Mouse (Mus musculus) kidney, embryonic 14.5 days (tissue): ENCODE measurements at regions not wholly inside any gene's neighbourhood (a gene's known extent, or its start where the extent isn't known, plus 50 kb on each side); places are given as distances from the start of the nearest gene placed in this dataset.
A peak's percentile ranks its signal among the peaks of the same experiment; 100 is the strongest.

Experiments used
- ATAC-seq: fragments of 200-750 bp; cut with Nextera tagmentation; 2 replicates; pipeline ENCODE4 v1.8.0; 2017; ENCODE audit warnings: moderate number of reproducible peaks, mild to moderate bottlenecking, moderate TSS enrichment, moderate library complexity; ENCODE audit not compliant: low FRiP score, low TSS enrichment
- H3K27ac ChIP-seq: fragments of 300-500 bp; sonication (generic); 2 replicates; pipeline ENCODE4 v1.5.1; 2014; ENCODE audit warnings: low read depth, mild to moderate bottlenecking, low read length, moderate library complexity, mixed read lengths
- H3K27me3 ChIP-seq: fragments of 300-500 bp; sonication (generic); 2 replicates; pipeline ENCODE4 v1.6.1; 2014; ENCODE audit warnings: mild to moderate bottlenecking, low read length; ENCODE audit not compliant: control insufficient read depth, insufficient read depth
- H3K36me3 ChIP-seq: fragments of 300-500 bp; sonication (generic); 2 replicates; pipeline ENCODE4 v1.6.1; 2014; ENCODE audit warnings: low read length, mixed read lengths; ENCODE audit not compliant: control insufficient read depth, insufficient read depth
- H3K4me1 ChIP-seq: fragments of 300-500 bp; sonication (generic); 2 replicates; pipeline ENCODE4 v1.6.1; 2014; ENCODE audit warnings: low read length, mixed read lengths; ENCODE audit not compliant: control insufficient read depth, insufficient read depth
- H3K4me2 ChIP-seq: fragments of 300-500 bp; sonication (generic); replicated peaks from 2 replicates; pipeline ENCODE4 v1.6.1; 2014; ENCODE audit warnings: low read depth, mild to moderate bottlenecking, low read length
- H3K4me3 ChIP-seq: fragments of 300-500 bp; sonication (generic); 2 replicates; pipeline ENCODE4 v1.5.1; 2014; ENCODE audit warnings: mild to moderate bottlenecking, low read length
- H3K9ac ChIP-seq: fragments of 300-500 bp; sonication (generic); 2 replicates; pipeline ENCODE4 v1.6.1; 2014; ENCODE audit warnings: low read depth, mild to moderate bottlenecking, low read length, moderate library complexity
- H3K9me3 ChIP-seq: fragments of 300-500 bp; sonication (generic); 2 replicates; pipeline ENCODE4 v1.6.1; 2016; ENCODE audit warnings: low read length; ENCODE audit not compliant: control insufficient read depth
- WGBS: fragments of 180-500 bp; shearing (Covaris S2); extraction: QIAGEN DNeasy Blood & Tissue Kit; methylation state at CpG from one replicate; pipeline ENCODE4 v1.1.7; 2014; 5-methylcytosine and 5-hydroxymethylcytosine counted together

DNA sequence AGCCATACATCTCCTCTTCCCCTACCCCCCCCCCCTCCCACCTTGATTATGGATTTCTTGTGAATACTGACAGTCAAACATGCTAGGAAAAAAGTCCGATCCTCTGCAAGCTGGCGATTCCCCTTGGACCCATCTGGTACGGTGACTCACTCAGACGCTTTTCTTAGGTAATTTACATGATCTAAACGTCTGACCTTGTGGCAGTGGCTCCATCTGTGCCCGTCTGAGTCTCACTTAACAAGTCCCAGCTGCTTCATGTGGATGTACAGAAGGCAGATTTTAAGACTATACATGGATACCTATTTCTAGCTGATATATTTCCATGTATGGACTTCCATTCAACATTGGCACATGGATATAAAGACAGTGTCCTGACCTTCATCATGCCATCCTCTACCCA lies 481.0 kb downstream of the Lipi start:
- no peaks in the 10 kb centered on the region for H3K36me3 ChIP-seq
- H3K9ac ChIP-seq = no peak overlapping the region
- no peak overlapping the region for H3K4me3 ChIP-seq
- no peaks in the 10 kb centered on the region for H3K27me3 ChIP-seq
- no peak overlapping the region for H3K4me2 ChIP-seq
- H3K9me3 ChIP-seq = no peaks in the 10 kb centered on the region
- H3K27ac ChIP-seq = no peak overlapping the region
- ATAC-seq = no peak
- 52% methylated on average over 6 of the region's 6 CpGs for WGBS
- no peaks in the 10 kb centered on the region for H3K4me1 ChIP-seq

DNA sequence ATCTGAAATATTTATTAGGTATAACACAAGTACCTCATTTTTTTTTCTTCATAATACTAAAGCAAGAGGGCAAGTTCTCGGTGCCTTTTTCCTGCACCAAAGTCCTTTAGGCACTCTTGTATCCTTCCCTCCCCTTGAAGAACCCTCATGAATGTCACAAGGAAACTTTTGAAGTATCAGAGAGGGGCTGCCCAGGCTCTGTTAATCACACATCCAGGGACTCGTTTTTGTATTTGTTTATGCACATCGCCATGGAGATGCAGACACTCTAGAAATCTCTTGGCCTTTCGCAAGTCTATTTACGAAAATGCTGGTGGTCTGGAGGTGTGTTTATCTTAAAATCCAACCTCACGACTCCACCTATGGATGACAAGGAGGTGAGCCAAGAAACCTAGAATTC lies 492.7 kb downstream of the Lipi start:
- H3K27me3 ChIP-seq = no peaks in the 10 kb centered on the region
- no peak overlapping the region; the same call in 1 of the 2 replicates for H3K4me2 ChIP-seq
- no peaks in the 10 kb centered on the region; the same call in 1 of the 2 replicates for H3K4me1 ChIP-seq
- H3K9ac ChIP-seq = no peak overlapping the region
- H3K4me3 ChIP-seq = no peak overlapping the region
- no peaks in the 10 kb centered on the region for H3K9me3 ChIP-seq
- 46% methylated on average over 6 of the region's 6 CpGs for WGBS
- H3K36me3 ChIP-seq = no peaks in the 10 kb centered on the region
- ATAC-seq = no peak
- no peak overlapping the region for H3K27ac ChIP-seq

DNA sequence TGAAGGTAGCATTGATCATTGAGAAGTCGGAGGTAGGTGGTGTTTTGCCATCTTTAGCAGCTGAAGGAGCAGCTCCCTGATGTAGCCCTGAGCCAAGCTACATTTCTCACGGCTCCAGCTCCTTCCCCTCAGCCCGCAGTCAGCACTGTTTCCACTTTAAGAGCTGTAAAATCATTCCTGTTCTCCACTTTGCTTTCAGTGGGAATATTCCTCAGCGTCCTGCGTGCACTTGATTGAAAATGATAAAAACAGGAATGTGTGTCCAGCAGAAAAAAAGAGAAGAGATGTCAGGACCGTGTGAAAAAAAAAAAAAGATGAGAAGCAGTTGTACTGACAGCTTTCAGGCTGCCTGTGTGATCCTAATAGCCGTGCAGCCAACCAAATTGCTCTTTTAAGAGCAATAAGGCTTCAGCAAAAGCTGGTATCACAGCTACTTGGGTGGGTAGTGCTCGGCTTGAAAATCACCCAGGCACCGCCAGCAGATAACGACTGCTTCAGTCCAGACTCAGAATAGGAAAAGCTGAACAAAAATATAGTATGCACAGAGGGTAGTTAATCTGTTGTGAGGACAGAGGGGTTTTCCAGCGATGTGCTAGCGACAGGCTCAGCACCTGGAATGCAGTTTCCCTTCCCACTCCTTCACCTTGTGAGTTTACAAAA lies 493.3 kb downstream of the Lipi start:
- no peak overlapping the region for H3K4me3 ChIP-seq
- WGBS = 10% methylated on average over 12 of the region's 12 CpGs
- no peak overlapping the region for H3K9ac ChIP-seq

DNA sequence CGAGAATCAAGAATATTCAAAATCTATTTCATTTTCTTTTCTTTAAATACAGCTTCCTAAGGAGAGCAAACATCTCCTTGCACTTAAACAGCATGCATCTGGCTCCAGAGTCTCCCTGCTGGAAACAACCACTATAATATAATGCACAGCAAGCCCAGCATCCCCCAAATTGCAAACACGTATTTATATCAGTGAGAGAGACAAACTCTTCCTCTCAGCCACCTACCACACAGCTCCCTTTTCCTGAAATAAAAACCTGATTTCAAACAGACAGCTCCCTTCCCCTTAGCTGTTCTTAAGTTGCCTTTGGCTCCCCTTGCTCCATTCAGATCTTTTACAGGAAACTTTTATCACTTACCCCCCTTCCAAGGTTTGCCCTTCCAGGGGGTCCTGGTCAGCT lies 493.9 kb downstream of the Lipi start:
- no peaks in the 10 kb centered on the region for H3K36me3 ChIP-seq
- H3K9ac ChIP-seq = no peak overlapping the region
- no peaks in the 10 kb centered on the region for H3K27me3 ChIP-seq
- WGBS = 44% methylated on average over 2 of the region's 2 CpGs
- ATAC-seq = no peak
- H3K4me3 ChIP-seq = no peak overlapping the region
- H3K4me2 ChIP-seq = peak overlapping the region; percentile 32; the same call in 1 of the 2 replicates
- no peaks in the 10 kb centered on the region for H3K9me3 ChIP-seq
- no peak overlapping the region for H3K27ac ChIP-seq
- no peaks in the 10 kb centered on the region; the same call in 1 of the 2 replicates for H3K4me1 ChIP-seq

More for the DNA sequence above, 493.3 kb downstream of the Lipi start:
- Histone ChIP-seq H3K9me3 (no peaks in the 10 kb centered on the region), H3K36me3 (no peaks in the 10 kb centered on the region), H3K27ac (no peak overlapping the region), H3K27me3 (no peaks in the 10 kb centered on the region), H3K4me1 (no peaks in the 10 kb centered on the region; the same call in 1 of the 2 replicates), H3K4me2 (peak overlapping the region; percentile 32)
- ATAC-seq = no peak

DNA sequence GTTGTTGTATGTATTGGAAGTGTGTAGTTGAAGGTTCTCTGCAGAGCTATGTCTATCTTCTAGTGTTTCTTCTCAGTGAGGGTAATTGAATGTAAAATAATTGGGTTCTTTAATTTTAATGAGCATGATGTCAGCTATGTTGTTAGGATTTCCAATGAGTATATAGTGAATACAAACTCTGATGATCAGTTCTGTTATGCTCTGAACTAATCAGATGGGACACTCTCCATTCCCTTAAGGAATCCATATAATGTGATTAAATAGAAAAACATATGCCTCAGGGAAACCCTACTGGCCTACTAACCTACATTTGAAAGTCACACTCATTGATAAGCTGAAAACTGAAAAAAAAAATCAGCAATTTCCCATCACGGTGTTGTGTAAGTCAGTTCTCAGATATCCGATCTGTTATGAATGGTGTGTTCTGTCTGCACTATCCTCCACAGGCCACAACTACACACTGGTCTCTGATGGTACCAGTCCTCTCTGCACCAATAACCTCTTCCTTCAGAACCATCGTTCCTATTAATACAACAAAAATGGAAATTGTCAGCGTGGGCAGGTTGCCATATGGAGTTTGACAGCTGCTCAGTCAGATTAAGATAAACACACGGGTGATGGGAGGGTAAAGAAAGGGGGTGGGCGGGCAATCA lies 496.4 kb downstream of the Lipi start:
- Histone ChIP-seq H3K36me3 (no peaks in the 10 kb centered on the region), H3K4me1 (no peaks in the 10 kb centered on the region; the same call in 1 of the 2 replicates), H3K9ac (no peak overlapping the region), H3K4me2 (no peak overlapping the region), H3K4me3 (no peak overlapping the region), H3K27ac (no peak overlapping the region), H3K27me3 (no peaks in the 10 kb centered on the region), H3K9me3 (no peaks in the 10 kb centered on the region)
- ATAC-seq = no peak
- WGBS = 80% methylated on average over 6 of the region's 6 CpGs

DNA sequence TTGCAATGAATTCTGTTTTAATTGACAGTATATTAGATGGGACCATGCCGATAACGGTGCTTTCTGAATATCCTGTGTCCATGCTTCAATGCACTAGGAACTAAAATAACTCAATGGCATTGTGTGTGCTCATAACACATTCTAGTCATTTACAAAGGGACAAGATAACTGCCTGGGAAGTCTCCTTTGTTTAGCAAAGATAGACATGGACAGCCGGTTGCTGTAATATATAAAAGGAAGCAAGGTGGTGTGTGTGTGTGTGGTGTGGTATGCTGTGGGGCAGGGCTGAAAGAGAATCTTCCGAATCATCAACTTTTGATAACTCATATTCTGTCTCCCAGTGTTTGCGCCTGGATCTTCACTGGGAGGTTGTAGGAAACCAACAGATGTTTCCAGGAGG lies 497.2 kb downstream of the Lipi start:
- H3K9ac ChIP-seq = no peak overlapping the region
- 92% methylated on average over 5 of the region's 5 CpGs for WGBS
- no peaks in the 10 kb centered on the region for H3K27me3 ChIP-seq
- no peak overlapping the region for H3K27ac ChIP-seq
- no peak for ATAC-seq
- no peaks in the 10 kb centered on the region for H3K9me3 ChIP-seq
- H3K4me2 ChIP-seq = no peak overlapping the region
- H3K36me3 ChIP-seq = no peaks in the 10 kb centered on the region
- H3K4me3 ChIP-seq = no peak overlapping the region
- H3K4me1 ChIP-seq = no peaks in the 10 kb centered on the region; the same call in 1 of the 2 replicates

DNA sequence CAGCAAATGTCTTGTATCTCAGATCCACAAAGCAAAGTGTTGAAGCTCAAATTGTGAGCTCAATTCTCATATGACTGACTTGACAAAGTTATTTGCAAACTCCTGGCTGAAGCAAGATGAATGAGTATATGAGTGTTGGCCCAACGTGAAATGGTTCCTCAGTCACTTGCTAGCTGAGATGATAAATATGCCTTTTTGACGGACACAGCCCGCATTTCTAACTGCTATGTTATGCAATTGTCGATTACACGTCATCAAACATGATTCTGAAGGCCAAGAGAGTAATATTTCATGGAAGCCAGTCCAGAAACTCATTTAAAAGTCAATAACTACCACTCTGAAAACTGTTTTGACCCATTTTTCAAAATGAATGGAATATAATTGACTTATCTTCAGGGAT lies 520.6 kb downstream of the Lipi start:
- no peak overlapping the region for H3K4me3 ChIP-seq
- H3K4me2 ChIP-seq = no peak overlapping the region
- no peak for ATAC-seq
- no peaks in the 10 kb centered on the region for H3K4me1 ChIP-seq
- no peak overlapping the region for H3K27ac ChIP-seq
- H3K36me3 ChIP-seq = no peaks in the 10 kb centered on the region
- no peaks in the 10 kb centered on the region for H3K9me3 ChIP-seq
- H3K27me3 ChIP-seq = no peaks in the 10 kb centered on the region
- H3K9ac ChIP-seq = no peak overlapping the region
- 77% methylated on average over 5 of the region's 5 CpGs for WGBS

DNA sequence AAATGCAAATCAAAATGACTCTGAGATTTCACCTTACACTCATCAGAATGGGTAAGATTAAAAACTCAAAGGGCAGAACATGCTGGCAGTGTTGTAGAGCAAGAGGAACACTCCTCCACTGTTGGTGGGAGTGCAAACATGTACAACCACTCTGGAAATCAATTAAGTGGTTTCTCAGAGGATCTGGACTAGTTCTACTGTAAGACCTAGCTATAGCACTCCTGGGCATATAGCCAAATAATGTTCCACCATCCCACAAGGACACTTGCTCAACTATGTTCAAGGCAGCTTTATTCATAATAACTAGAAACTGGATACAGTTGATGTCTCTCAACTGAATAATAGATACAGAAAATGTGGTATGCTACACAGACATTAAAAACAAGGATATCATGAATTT lies 532.9 kb downstream of the Lipi start:
- no peak overlapping the region for H3K27ac ChIP-seq

DNA sequence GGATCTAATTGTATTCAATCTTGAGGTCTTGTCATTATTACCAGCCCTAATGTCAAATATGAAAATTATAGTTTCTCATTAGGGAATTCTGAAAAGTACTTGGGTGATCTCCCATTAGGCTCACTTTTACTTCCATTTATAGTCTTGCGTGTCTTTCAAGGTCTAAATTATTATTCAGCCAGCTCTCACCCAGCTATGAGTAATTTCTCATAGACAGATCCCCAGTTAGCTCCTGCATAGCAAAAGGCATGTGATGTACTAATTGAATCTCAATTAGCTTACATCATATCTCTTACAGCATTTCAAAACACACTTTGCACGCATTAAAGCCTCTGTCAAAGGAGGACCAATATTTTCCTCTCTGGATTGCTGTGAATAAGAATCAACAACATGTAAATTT lies 539.9 kb downstream of the Lipi start:
- Histone ChIP-seq H3K4me2 (no peak overlapping the region), H3K9ac (no peak overlapping the region), H3K27me3 (no peaks in the 10 kb centered on the region), H3K4me3 (no peak overlapping the region), H3K9me3 (no peaks in the 10 kb centered on the region), H3K36me3 (no peaks in the 10 kb centered on the region), H3K4me1 (no peaks in the 10 kb centered on the region), H3K27ac (no peak overlapping the region)
- 93% methylated on average over 2 of the region's 2 CpGs for WGBS
- ATAC-seq = no peak

More for the DNA sequence above, 532.9 kb downstream of the Lipi start:
- Histone ChIP-seq H3K27me3 (no peaks in the 10 kb centered on the region), H3K4me3 (no peak overlapping the region), H3K9ac (no peak overlapping the region), H3K4me1 (no peaks in the 10 kb centered on the region), H3K9me3 (no peaks in the 10 kb centered on the region), H3K4me2 (no peak overlapping the region), H3K36me3 (no peaks in the 10 kb centered on the region)
- ATAC-seq = no peak
